Mouse (Mus musculus) hindbrain, postnatal 0 days (tissue): ENCODE results near the gene Rab5if. TPM values are rescaled to one million over a fixed set of nuclear protein-coding genes. Genes with fewer than 3 reads are reported as not detected.
"Not testable (repeated sequence)": the region's sequence is repeated elsewhere in the genome, so short reads cannot be mapped to it uniquely, and the experiment has no call there.

Experiments used
- ATAC-seq: fragments of 200-750 bp; cut with Nextera tagmentation; 2 replicates; pipeline ENCODE4 v1.8.0; 2017; ENCODE audit warnings: mild to moderate bottlenecking, moderate TSS enrichment, moderate library complexity
- DNase-seq: peaks from one replicate; pipeline ENCODE4 v3.0.0-alpha.2; 2015; ENCODE audit warnings: low spot score
- H3K27ac ChIP-seq: fragments of 300-500 bp; sonication (generic); 2 replicates; pipeline ENCODE4 v1.5.1; 2014; ENCODE audit warnings: mild to moderate bottlenecking
- H3K27me3 ChIP-seq: fragments of 300-500 bp; sonication (generic); 2 replicates; pipeline ENCODE4 v1.6.1; 2014; ENCODE audit warnings: low read length, mixed read lengths; ENCODE audit not compliant: insufficient read depth
- H3K36me3 ChIP-seq: fragments of 300-500 bp; sonication (generic); 2 replicates; pipeline ENCODE4 v1.6.1; 2014; ENCODE audit warnings: low read length, mixed read lengths; ENCODE audit not compliant: insufficient read depth
- H3K4me1 ChIP-seq: fragments of 300-500 bp; sonication (generic); 2 replicates; pipeline ENCODE4 v1.6.1; 2014; ENCODE audit warnings: antibody characterized with exemption, low read length, mixed read lengths; ENCODE audit not compliant: insufficient read depth
- H3K4me2 ChIP-seq: fragments of 300-500 bp; sonication (generic); 2 replicates; pipeline ENCODE4 v1.6.1; 2014; ENCODE audit warnings: low read depth, mild to moderate bottlenecking, low read length, moderate library complexity, mixed read lengths
- H3K4me3 ChIP-seq: fragments of 300-500 bp; sonication (generic); 2 replicates; pipeline ENCODE4 v1.5.1; 2014; ENCODE audit warnings: low read length
- H3K9ac ChIP-seq: fragments of 300-500 bp; sonication (generic); replicated peaks from 2 replicates; pipeline ENCODE4 v1.6.1; 2014; ENCODE audit warnings: mild to moderate bottlenecking, low read length, moderate library complexity, mixed read lengths
- H3K9me3 ChIP-seq: fragments of 300-500 bp; sonication (generic); 2 replicates; pipeline ENCODE4 v1.6.1; 2016; ENCODE audit warnings: low read length, mixed read lengths
- CTCF ChIP-seq: IDR thresholded peaks from 2 replicates; pipeline ENCODE4 v1.5.1; 2016; ENCODE audit warnings: antibody characterized with exemption, control low read depth, low read depth
- WGBS: fragments of 180-500 bp; shearing (Covaris S2); extraction: QIAGEN DNeasy Blood & Tissue Kit; methylation state at CpG from one replicate; pipeline ENCODE4 v1.1.7; 2014; 5-methylcytosine and 5-hydroxymethylcytosine counted together
- polyA plus RNA-seq: library from polyadenylated mRNA; unstranded; fragments of >200 nt; fragmentation: Nextera tagmentation; extraction: Ambion mirVana; gene quantifications from 2 replicates; pipeline ENCODE4 v1.2.1, GENCODE M21; 2015
- total RNA-seq: library from RNA; depleted of rRNA; stranded (reverse); fragments of >200 nt; gene quantifications from 2 replicates; pipeline ENCODE4 v1.2.3, GENCODE M21; 2014; rRNA removed

The Rab5if gene
- total RNA-seq, result 131 and 135 TPM in 2 replicates
- polyA plus RNA-seq, result 158 and 160 TPM in 2 replicates

DNA sequence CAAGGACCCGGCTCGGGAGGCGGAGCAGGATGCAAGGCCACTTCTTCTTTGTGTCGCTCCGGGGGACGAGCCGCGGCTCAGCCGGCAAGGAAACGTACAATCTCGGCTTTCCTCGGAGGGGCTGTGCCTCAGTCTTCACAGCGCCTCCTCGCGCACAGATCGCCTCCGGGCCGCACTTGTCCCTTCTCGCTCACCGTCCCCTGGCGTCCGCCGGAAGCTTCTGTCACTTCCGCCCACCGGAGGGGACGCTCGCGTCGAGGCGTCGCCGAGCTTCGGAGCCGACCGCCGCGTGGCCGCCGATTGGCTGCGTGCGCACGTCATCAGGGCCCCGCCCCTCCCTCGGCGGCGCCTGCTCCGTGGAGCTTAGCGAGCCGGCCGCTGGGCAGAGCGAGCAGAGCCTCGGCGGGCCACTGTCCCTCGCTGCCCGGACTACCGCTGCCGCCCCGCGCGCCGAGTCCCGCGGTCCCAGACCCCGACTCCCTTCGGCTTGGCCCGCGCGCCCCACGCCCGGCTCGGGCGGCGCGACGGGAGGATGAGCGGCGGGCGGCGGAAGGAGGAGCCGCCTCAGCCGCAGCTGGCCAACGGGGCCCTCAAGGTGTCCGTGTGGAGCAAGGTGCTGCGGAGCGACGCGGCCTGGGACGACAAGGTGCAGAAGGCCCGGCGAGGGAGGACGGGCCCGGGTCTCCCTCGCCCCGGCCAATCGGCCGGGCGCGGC lies at the start of gene Rab5if:
Gene Rab5if, plus strand, starts transcription at position 357 of the 715 bp plus-strand sequence.
- WGBS, result under 1% methylated on average over 94 of the region's 98 CpGs
- DNase-seq (peak; percentile 99), ATAC-seq (peak; percentile 98)
- peak within 1 kb of the TSS; percentile 69 for H3K4me3 ChIP-seq
- H3K27me3 ChIP-seq, result no peaks in the 10 kb centered on the region
- peak; percentile 77 for TF ChIP-seq CTCF
- peak within 1 kb of the TSS; percentile 81 for H3K27ac ChIP-seq
- peaks cover 3% of the 10 kb centered on the region; the same call in 1 of the 2 replicates for H3K36me3 ChIP-seq
- no peaks in the 10 kb centered on the region for H3K9me3 ChIP-seq
- H3K4me2 ChIP-seq, result peak within 1 kb of the TSS; percentile 89
- peak within 1 kb of the TSS; percentile 86 for H3K9ac ChIP-seq
- H3K4me1 ChIP-seq, result peaks cover 9% of the 10 kb centered on the region; the same call in 1 of the 2 replicates

DNA sequence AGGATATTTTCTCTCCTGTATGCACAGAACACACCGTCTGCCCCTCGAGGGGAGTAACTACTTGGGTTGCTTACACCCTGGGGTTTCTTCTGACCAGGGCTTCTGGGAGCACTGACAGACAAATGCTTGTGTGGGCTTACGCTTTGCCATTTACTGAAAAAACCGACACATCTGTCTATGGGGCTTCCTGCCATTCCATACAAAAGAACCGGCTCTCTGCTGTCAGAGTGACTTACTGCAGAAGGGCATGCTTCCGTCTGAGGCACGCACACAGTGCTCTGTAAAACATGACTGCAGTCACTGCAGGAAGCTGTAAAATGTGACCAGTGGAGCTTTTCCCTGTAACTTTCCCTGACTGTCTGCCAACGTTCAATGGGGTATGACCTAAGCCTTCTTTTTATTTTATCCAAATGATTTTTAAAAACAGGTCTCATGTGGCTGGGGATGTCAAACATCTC lies 48.6 kb upstream of the Rab5if start:
- Histone ChIP-seq H3K27me3 (no peaks in the 10 kb centered on the region), H3K4me3 (no peak overlapping the region), H3K4me2 (no peak overlapping the region), H3K9ac (no peak overlapping the region), H3K36me3 (no peaks in the 10 kb centered on the region), H3K27ac (no peak overlapping the region), H3K4me1 (no peaks in the 10 kb centered on the region), H3K9me3 (no peaks in the 10 kb centered on the region)
- no peak for TF ChIP-seq CTCF
- DNase-seq, result peak; percentile 15
- WGBS, result 5% methylated on average over 8 of the region's 8 CpGs
- no peak for ATAC-seq

DNA sequence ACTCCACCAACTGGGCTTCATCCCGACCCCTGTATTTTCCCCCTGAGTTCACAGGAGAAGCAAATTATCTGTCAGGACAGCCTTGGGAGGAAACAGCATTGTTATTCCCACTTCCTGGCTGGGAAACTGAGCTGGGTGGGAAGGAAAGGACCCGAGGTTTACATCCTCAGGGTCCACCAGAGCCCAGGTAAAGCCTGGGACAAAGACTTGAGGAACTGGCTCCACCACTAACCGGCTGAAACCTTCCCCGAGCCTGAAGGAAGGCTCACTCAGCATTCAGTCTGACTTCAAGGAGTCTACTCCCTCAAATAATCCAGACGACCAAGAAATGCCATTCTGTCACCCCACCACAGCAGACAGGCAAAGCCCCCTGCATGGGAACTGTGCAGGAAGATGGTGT lies 48.0 kb upstream of the Rab5if start:
- Histone ChIP-seq H3K9me3 (no peaks in the 10 kb centered on the region), H3K36me3 (no peaks in the 10 kb centered on the region), H3K9ac (no peak overlapping the region), H3K4me2 (no peak overlapping the region), H3K4me1 (no peaks in the 10 kb centered on the region), H3K27me3 (no peaks in the 10 kb centered on the region), H3K27ac (no peak overlapping the region), H3K4me3 (no peak overlapping the region)
- ATAC-seq (no peak), DNase-seq (no peak)
- WGBS, result 43% methylated on average over 5 of the region's 5 CpGs
- no peak for TF ChIP-seq CTCF

DNA sequence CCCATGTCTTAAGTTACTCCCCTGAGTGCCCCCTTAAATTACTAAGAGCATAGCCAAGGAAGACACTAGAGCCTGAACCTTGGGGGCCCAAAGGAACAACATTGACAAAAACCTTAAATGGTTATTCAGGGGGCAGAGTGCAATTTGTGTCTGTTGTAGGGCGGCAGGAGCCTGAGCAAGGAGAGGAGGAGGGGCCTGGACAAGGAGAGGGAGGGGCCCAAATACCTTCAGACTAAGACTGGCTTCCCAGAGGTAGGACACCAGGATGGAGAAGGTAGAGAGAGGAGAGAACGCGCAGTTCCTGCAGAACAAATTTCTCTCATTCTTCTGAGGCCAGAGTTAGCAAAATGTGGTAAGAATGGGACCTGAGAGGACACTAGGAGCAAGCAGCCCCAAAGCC lies 47.5 kb upstream of the Rab5if start:
- no peak overlapping the region for H3K9ac ChIP-seq
- WGBS, result 72% methylated on average over 3 of the region's 3 CpGs
- no peak overlapping the region for H3K4me2 ChIP-seq
- ATAC-seq, result no peak
- no peak overlapping the region for H3K27ac ChIP-seq
- H3K36me3 ChIP-seq, result no peaks in the 10 kb centered on the region
- no peak for TF ChIP-seq CTCF
- no peak for DNase-seq
- no peaks in the 10 kb centered on the region for H3K4me1 ChIP-seq
- H3K9me3 ChIP-seq, result no peaks in the 10 kb centered on the region
- no peak overlapping the region for H3K4me3 ChIP-seq
- H3K27me3 ChIP-seq, result no peaks in the 10 kb centered on the region

- Histone ChIP-seq H3K4me2 (no peak overlapping the region), H3K27ac (no peak overlapping the region), H3K9me3 (no peaks in the 10 kb centered on the region), H3K9ac (no peak overlapping the region), H3K4me1 (no peaks in the 10 kb centered on the region), H3K4me3 (no peak overlapping the region), H3K27me3 (no peaks in the 10 kb centered on the region), H3K36me3 (no peaks in the 10 kb centered on the region)
- ATAC-seq (no peak), DNase-seq (no peak)
- no peak for TF ChIP-seq CTCF
- 67% methylated on average over 1 of the region's 1 CpGs for WGBS
Measured at GRCm38 (mm10) chr2:156816116-156816515, 46.8 kb upstream of the Rab5if start.

DNA sequence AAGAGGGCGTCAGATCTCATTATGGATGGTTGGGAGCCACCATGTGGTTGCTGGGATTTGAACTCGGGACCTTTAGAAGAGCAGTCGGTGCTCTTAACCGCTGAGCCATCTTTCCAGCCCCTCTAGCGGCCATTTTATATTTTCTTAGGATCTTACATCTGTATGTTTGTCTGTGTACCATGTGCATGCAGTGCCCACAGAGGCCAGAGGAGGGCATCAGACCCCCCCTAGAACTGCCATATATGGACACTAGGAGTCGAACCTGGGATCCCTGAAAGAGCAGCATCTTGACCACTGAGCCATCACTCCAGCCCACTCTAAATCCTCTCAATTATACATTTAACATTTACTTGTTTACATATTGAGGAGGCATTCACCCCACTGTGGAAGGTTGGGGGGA lies 37.8 kb upstream of the Rab5if start:
- not testable (repeated sequence) for H3K9ac ChIP-seq, H3K4me2 ChIP-seq, ATAC-seq, H3K4me1 ChIP-seq, H3K27ac ChIP-seq, DNase-seq, H3K9me3 ChIP-seq, H3K27me3 ChIP-seq, H3K4me3 ChIP-seq, H3K36me3 ChIP-seq
- TF ChIP-seq CTCF, result peak; percentile 18; the same call in 1 of the 2 replicates
- 90% methylated on average over 6 of the region's 6 CpGs for WGBS

GRCm38 (mm10) chr2:156834336-156834735 lies 28.6 kb upstream of the Rab5if start:
- Histone ChIP-seq H3K4me1 (no peaks in the 10 kb centered on the region), H3K36me3 (no peaks in the 10 kb centered on the region), H3K4me3 (no peak overlapping the region), H3K27me3 (no peaks in the 10 kb centered on the region), H3K4me2 (no peak overlapping the region), H3K9ac (no peak overlapping the region), H3K27ac (no peak overlapping the region), H3K9me3 (0 out of 2 replicates have a peak, but pooled peaks cover 3% of the 10 kb centered on the region)
- no peak for TF ChIP-seq CTCF
- ATAC-seq (no peak), DNase-seq (no peak)
- WGBS, result 92% methylated on average over 11 of the region's 11 CpGs
